Mouse (Mus musculus): ENCODE data around the gene Smim6.

Smim6 gene

DNA sequence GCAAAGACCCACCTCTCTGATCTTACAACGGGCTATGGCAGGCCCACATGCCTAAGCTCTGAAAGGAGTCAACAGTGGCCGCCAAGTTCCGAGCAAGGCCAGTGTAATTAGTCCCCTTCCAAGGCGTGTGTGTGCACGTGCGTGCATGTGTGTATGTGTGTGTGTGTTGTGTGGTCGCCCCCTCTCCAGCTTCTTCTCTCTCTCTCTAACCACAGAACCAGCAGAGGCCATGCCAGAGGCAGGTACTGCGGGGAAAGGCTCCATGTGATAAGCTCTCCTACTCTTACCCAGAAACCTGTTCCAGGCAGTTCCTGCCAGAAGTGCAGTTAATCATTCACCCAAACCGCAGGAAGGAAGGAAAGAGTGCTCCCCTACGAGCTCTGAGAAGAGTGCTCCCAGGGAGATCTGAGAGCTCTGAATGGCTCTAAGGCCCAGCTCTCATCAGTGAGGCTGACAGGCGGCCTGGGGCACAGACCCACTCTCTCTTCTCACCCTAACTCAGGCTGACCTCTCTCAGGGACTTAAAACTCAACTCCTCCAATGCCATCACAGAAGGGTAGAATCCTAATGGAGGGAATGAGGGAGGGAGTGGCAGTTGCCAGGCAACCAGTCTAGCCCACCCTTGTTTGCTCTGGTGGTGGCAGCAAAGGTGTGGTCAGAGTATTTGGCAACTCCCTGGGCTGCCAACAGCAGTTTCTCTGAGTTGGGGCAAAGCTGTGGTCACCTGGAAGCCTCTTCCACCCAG, at the start of gene Smim6:
TSS of gene Smim6 (plus strand) at position 386 of the 745 bp plus-strand sequence.
- no peak for DNase-seq

DNA sequence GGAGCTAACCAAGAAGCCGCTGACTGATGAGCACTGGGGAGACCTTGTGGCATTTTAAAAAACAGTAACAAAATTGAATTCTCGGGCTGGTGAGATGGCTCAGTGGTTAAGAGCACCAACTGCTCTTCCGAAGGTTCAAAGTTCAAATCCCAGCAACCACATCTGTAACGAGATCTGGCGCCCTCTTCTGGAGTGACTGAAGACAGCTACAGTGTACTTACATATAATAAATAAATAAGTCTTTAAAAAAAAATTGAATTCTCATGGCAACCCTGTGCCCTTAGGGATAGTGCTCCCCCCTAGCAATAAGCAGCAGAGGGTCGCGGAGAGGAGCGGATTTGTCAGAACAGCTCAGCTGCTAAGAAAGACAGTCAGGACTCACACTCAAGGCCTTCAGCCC, 47.9 kb upstream of the Smim6 start:
- no peak for DNase-seq

DNA sequence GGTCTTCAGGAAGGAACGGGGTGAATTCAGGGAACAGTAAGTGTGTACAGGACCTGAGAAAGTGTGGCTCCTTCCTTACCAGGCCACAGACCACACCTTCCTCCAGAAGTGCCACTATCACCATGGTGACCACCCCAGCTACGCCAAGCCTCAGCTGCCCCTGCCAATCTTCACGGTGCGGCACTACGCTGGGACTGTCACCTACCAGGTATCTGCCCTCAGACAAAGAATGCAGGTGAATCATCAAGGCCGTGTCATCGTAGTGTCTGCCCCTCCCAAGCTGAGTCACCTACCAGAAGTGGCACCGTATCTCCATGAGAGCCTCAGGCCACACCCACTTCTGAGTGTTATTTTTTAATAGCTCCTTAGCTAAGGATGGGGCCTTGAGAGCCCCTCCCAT, 42.4 kb upstream of the Smim6 start:
- DNase-seq = no peak

DNA sequence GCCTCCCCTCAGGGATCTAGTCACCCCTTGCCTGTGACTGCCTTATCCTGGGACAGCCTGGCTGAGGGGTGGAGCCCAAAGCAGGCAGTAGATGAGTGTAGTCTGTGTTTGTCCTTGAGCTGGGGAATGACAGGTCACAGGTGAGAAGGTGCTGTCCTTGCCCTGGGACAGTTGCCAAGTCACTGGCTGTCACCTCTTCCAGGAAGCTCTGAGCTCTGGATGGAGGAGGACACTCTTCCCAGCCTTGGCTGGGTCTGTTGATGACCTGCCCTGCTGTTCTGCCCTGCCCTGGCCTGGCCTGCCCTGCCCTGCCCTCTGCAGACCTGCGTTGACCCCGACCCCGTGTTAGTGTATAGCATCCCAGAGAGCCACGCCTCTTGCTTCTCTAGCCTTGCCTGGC, 39.4 kb upstream of the Smim6 start:
- no peak for DNase-seq

DNA sequence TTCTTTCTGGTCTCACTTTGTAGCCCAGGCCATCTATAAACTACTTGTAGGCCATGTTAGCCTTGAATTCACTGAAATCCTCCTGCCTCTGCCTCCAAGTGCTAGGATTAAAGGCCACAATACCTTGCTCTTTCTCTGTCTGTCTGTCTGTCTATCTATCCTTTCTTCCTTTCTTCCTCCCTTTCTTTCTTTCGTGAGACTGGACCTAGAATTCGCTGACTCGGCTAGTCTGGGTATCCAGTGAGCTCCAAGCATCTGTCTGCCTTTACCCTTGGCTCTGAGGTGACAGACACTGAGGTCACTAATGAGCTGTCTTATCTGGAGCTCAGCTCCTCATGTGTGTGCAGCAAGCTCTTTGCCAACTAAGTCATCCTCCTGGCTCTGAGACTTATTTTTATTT, 35.9 kb upstream of the Smim6 start:
- no peak for DNase-seq

DNA sequence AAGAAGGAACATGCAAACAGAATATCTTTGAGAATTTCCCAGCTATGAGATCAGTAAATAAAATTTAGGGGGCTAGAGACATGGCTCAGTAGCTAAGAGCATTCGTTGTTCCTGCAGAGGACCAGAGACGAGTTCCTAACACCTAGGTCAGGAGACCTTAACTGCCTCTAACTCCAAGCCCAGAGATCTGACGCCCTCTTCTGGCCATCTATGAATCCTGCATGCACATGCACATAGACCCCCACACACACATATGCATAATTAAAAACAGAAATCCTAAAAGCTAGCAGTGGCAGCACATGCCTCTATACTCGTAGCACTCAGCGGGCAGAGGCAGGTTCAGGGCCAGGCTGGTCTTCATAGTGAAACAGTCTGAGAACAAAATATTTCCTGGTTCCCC, 35.4 kb upstream of the Smim6 start:
- no peak for DNase-seq

DNA sequence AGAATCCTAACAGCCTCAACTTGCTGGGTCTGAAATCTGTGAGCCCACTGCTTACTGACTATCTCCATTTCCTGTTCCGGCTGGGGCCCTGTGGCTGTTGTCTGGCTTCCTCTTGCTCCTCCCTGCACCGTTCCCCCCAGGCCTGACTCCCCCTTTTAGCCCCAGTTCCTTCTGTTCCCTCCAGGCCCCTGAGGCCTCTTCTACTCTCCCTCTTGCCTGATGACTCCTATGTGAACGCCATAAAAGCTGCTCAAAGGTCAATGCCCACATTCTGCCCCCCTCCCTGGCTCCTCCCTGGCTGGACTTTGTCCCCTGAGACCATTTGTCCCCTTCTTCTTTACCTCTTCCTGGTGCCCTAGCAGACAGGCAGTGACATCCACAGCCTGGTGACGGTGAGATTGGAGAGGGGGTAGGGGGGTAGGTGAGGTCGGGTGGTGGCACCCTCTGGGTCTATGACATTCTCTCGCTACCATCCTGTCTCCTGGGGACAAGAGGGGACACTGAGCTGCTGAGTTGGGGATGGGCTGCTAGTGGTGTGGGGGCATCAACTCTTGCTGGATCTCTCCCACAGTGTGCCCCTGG, 34.6 kb upstream of the Smim6 start:
- no peak for DNase-seq

DNA sequence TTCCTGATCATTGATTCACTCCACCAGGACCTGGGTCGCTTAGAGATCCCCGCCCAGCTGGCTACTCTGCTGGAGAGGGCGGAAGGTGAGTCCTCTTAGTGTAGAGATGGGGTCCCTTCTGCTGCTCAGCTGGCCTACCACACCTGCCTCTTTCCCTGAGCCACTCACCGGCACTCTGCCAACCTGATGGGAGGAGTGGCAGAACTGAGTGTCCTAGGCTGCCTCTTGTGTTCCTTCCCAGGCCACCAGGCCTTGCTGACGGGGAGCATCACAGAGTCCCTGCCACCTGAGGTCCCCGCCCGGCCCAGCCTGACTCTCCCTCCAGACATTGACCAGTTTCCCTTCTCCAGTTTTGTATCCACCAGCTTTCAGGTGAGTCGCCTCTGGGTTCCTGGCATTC, 33.7 kb upstream of the Smim6 start:
- DNase-seq = no peak

DNA sequence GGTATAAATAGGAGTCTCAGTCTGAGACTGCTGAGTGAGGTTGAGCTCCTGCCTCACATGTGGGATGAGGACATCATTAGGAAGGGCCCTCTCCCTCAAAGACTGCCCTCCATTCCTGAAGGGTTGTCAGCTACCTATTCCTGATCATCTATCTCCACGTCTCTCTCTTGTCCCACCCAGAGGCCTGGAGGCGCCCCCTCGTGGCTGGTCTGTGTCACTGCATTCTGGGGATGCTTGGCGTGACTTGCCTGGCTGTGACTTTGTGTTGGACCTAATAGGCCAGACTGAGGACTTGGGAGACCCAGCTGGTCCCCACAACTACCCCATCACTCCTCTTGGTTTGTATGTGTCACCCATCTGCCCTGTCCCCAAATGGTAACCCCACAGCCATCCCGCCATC, 30.8 kb upstream of the Smim6 start:
- DNase-seq = peak in 1 of 2 experiments; percentile 15

DNA sequence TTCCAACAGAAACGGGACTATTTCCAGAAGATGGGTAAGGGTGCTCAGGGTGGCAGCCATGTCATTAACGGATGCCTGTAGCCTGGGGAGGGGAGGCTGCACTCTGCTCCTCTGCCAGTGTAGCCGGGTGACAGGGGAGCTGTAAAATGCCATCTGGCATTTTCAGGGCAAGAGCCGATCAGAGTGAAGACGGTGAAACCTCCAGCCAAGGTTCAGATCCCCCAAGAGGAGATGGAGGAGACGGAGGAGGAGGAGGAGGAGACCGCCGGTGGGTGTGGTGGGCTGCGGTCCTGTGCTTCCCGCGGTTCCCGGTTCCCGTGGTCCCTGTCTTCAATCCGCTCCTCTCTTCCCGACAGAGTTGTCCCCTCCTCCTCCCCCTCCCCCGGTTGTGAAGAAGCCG, 28.6 kb upstream of the Smim6 start:
- no peak for DNase-seq

DNA sequence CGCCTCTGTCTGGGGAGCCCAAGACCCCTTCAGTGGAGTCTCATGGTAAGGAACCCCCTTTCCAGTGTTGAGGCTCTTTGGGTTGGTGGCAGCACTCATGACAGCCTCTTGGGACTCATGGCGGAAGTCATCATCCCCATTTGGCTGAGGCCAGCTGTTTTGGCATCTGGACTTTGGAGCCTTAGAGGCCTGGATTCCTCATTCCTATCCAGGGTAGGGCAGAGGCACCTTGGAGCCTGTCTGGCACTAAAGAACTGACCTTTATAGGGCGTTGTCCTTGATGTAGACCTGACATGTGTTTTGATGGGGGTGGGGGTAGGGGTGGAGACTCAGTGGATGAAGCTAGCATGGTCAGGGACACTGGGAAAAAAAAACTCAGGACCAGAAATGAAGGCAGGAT, 27.5 kb upstream of the Smim6 start:
- no peak for DNase-seq

DNA sequence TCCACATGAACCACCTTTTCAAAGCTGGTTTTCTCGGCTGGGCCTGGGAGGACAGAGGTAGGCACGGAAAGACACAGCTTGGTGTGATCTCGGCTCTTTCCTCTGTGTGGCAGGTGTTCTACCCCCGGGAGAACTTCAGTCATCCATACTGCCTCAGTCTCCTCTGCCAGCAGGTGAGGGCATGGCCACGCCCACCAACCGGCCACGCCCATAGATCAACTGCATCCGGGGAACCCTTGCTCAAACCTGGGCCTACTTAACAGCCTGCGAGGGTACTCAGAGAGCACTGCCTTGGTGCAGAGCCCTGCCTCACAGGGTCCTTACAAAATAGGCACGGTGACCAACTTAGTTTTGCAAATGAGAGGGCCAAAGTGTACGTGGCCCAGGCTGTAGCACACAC, 26.5 kb upstream of the Smim6 start:
- DNase-seq = no peak

DNA sequence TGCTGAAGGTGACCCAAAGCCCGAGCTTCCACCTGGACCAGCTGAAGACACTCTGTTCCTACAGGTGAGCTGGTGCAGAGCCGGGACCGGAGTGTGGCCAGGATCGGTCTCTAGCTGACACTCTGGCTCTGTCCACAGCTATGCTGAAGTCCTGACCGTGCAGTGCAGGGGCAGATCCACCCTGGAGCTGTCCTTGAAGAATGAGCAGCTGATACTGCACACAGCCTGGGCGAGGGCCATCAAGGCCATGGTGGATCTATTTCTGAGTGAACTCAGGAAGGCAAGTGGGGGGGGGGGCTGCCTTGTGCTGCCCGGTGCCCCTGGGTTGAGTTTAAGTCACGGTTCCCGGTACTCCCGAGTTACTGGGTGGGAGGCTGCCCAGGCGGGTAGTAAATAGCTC, 25.4 kb upstream of the Smim6 start:
- DNase-seq = no peak

DNA sequence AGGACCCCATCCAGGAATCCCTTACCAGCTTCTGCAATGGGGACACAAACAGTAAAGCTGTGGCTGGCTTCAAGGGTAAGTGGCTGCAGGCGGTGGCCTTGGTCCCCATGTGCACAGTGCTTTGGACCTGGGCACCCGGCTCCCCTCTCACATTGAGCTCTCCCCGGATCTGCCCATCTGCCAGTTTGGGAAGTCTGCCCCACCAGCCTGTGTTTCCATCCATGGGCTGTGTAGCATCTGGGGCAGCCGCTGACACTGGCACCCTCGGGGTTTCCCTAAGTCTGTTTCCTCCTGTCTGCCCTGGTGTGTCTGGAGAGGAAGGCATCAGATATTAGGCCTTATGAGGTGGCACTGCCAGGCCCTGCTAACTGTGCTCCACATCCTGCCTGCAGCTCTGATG, 23.8 kb upstream of the Smim6 start:
- DNase-seq = no peak

DNA sequence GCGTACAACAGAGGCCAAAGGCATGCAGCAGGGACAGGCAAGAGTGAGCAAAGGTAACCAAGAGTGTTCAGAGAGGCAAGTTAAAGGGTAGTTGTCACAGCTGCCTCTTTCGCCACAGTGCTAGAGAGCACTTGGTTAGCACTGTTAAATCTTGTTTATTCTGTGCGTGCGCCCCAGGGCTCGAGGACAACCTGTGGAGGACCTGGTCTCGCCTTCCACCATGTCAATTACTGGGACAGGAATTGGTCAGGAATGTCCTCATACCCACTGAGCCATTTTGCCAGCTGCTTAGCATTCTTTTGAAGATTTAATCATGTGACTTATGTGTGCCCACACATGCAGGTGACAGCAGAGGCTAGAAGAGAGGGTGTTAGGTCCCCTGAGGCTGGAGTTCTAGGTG, 22.7 kb upstream of the Smim6 start:
- no peak for DNase-seq

DNA sequence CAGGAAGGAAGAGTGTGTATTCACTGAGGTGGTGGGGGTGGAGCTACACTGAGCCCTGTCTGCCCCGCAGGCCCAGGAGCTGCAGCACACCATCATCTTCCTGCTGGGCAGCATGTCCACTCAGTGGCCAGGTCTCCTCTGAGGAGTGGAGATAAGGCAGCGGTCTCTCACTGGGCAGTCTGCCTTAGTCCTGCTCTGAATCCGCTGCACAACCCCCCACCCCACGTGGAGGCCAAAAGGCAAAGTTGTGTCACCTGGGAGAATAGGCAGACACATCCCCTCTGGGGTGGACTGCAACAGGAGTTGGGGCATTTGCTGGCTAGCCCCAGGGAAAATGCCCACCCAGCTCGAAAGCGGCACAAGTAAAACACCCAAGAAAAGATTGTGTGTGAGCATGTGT, 19.6 kb upstream of the Smim6 start:
- DNase-seq = no peak

DNA sequence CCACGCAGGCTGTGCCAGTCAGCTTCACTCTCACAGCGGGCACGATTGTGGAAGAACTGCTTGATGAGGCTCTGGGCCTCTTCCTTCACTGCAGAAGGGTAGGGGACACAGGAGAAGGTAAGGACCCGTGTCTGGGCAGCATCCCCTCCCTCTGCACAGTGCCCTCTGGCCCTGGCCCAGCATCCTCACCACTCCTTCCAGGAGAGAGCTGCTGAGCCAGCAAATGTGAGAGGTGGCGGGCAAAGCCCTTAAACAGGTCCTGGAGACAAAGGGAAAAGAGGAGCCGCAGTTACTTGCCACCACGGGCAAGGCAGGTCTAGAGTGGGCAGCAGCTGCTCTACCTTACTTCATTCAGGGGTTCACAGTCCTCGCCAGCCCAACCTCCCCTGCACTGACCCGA, 18.7 kb upstream of the Smim6 start:
- DNase-seq = no peak

DNA sequence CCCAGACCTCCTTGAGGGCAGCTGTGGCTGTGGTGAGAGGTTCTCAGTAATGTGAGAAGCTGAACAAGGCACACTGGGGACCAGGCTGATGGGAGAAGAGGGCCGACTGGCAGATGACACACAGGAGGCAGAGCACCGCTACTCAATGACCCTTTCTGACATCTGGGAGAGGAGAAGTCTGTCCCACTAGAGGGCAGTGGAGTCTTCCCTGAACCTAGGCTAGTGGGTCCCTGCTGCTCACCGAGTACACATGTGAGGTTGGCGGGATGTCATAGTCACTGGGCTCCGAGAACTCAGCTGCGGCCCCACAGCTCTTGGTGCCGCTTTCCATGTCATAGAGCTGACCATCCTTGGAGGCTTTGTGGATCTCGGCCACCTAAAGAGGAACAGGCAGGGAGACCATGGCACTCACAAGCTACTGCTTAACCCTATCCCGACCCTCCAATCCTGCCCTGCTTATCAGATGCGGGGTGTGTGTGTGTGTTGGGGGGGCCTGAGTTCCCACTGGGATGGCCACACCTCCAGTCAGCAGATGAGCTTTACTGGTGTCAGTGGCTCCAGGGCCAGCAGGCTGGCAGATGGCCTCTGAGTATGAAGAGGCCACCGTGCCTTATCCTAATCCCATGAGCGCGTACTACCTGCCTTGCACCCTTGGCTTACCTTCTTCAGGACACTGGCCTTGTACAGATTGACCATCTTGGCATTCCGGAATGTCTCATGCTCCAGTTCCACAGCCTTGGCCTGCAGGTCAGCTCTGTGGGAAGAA, 16.9 kb upstream of the Smim6 start:
- peak; percentile 36 to 41 for DNase-seq

DNA sequence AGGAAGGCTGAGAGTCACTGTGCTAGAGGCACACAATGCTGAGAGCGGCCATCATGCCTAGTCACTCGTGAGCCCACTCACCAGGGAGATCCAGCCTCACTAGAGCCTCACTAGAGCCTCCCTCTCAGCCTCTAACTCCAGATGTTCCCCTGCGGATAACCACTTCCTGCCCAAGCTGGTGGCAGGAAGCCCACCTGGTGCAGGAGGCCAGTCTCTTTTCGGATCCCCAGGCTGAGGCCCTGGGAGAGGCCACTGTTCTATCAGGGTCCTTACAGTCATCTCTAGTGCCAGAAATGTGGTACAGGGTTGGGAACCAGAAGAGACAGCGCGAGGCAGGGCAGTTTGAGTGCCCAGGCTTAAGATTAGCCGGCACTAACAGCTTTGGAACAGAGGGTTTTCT, 13.4 kb upstream of the Smim6 start:
- no peak for DNase-seq

DNA sequence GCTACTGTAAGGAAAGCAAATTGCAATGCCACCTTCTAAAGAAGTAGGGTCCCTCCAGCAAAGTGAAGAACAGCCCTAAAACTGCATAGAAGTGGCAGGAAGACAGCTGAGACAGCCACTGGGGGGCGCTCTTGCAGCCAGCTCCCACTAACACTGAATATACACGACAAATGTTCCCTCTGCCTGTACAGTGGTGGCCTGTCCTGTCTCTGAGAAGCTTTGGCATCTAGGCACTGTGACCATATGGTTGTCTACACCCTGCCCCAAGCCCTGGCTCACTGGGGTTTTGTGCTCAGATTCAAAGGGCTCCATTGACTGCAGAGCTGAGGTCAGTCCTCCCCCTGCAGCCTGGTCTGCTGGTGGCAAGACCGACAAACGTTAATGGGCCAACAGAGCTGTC, 12.9 kb upstream of the Smim6 start:
- peak; percentile 80 to 84 for DNase-seq

DNA sequence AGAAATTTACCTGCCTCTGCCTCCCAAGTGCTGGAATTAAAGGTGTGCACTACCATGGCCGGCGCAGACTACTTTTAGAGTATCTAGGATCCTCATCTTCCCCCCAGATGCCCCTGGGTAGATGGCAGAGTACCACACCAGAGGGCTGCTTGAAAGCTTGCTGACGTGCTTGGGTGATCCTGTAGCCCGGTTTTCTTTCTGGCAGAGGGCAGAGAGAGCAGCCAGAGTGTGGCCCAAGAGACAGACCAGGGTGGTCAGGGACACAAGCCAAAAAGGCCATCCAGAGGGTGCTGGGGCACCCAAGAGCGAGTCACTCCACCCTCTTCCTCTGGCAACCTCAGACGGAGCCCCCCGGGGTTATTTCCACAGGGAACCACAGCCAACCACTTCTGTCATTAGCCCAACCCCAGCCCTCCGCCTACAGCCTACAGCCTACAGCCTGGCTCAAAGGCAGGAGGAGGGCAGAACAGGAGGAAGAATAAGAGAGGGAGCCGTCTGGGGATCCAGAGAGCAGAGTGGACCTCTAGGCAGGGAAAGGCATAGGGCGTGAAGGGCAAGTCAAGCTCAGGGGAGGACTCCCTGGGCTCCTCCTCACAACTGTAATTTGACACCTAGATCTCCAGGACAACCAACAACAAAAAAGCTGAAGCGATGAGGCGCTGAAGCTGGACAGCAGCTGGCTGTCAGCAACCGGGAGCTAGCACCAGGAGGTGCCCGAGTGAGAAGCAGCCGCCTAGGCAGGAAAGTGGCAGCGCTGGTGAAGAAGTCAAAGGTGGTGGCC, 12.1 kb upstream of the Smim6 start, which contains the start of gene Smim5:
TSS of gene Smim5 (plus strand) at position 481 of the 781 bp plus-strand sequence.
- DNase-seq = no peak

DNA sequence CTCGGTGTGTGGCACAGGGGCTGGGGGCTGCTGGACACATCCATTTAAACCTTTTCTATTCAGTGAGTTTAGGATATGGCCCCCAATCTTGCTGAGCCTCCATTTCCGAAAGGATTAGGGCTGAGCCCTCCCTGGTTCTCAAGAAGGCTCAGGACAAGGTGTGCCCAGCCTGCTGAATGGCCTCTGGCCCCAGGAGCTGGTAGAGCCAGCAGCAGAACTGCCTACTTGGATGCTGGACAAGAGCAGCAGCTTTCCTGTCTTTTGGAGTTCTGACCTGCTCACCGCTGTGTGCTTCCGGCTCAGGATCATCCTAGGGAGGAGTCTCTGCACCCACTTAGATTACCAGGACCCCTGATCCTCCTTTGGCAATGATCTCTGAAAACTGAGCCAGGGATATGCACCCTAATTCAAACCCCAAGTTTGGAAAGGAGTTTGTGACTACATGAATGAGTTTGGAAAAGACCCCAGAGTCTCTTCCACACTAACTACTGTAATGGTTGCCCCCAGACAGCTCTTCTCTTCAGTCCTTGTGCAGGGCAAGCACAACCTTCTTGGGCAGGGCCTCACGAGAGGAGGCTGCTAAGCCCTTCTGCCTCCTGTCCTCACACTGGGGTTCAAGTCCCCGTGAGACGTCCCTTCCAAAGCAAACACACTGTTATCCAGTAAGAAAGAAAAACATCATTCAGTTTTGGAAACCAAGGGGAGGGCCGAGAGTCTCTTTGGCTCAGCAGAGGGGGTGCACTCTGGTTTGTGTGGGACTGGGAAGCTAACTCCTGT, 11.1 kb upstream of the Smim6 start:
- DNase-seq = no peak
